Mouse (Mus musculus): Measurements from ENCODE around the gene Ppp2r3a.

Gene Ppp2r3a

GRCm38 (mm10) chr9:101251644-101252337 is at the start of gene Ppp2r3a:
Gene Ppp2r3a, minus strand, starts transcription at chr9:101251795.
- DNase-seq (ENCODE audit: low spot score), result peak; percentile 95

DNA sequence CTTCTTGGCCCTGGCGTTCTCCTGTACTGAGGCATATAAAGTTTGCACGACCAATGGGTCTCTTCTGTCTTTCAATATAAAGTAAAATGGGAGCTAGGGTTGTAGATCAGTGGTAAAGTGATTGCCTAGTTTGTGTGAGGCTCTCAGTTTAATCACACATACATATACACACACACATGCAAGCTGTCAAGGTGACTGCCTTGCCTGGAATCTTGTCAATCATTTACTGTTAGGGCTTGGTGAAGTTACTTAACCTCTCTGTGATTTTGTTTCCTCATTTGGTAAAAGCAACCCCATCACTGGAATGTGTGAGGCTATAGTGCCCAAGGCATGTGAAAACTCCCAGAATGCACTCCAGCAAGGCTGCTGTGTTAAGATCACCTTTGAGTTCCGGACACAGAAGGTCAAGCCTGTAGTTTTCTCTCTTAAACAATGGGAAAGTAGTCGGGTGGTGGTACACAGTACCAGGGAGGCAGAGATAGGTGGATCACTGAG is 48.9 kb upstream of the Ppp2r3a start:
- no peak for DNase-seq (ENCODE audit: low spot score)

GRCm38 (mm10) chr9:101291676-101292660 is 40.4 kb upstream of the Ppp2r3a start:
- DNase-seq (ENCODE audit: low spot score), result peak; percentile 72

DNA sequence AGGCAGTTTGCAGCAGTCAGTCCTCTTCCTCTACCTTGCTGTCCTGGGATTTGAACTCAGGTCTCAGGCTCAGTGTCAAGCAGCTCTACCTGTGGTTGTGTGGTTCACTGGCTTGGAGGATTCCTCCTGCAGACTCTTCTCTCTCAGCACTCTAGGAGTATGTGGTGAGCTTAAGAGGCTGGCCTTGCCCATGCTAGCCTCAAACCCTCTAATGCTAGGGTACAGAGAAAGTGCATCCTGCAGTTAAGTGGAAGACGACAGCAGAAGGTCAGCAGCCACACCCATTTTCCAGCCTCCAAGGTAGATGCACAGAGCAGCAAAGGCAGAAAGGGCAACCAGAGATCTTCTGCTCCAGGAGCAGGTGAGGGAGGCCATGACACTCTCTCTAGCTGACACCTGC is 39.3 kb upstream of the Ppp2r3a start:
- DNase-seq (ENCODE audit: low spot score), result no peak

- DNase-seq (ENCODE audit: low spot score), result no peak
These were observed 38.2 kb upstream of the Ppp2r3a start for GRCm38 (mm10) chr9:101289750-101290149.

DNA sequence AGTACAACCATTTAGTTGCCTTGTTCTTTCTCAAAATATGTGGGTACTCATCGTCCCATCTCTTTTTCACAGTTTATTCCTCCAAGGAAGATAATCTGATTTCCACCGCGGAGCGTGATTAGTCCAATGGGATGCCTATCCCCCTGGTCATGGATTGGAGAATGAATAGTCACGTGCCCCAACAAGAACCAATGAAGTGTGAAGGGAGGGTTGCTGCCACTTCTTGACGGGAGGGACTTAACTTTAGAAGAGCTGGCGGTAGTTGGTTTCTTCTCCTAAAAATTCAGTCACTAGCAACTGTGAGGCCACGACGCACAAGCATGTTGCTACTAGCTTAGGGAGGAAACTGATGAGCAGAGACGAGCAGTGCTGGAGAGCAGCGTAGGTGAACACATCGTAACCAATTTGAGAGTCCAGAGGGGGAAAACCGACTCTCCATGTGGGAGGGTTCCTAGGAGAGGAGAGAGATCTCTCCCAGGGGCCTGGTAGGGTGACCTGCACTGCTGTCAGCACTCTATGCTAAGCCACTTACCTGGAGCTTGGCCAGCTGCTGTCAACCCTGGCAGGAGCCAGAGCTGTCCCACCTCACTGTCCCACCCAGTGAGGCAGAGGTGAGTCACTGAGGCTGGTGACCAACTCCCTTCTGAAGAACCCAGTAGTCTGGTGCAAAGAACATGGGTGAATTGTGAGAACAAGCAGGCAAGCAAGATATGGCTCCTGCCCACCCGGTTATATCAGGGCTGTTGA is 37.5 kb upstream of the Ppp2r3a start:
- DNase-seq (ENCODE audit: low spot score), result no peak

GRCm38 (mm10) chr9:101286766-101287165 is 35.2 kb upstream of the Ppp2r3a start:
- DNase-seq (ENCODE audit: low spot score), result no peak

- no peak for DNase-seq (ENCODE audit: low spot score)
These were observed 32.5 kb upstream of the Ppp2r3a start for GRCm38 (mm10) chr9:101284049-101284448.

GRCm38 (mm10) chr9:101282651-101283050 is 31.1 kb upstream of the Ppp2r3a start:
- no peak for DNase-seq (ENCODE audit: low spot score)

DNA sequence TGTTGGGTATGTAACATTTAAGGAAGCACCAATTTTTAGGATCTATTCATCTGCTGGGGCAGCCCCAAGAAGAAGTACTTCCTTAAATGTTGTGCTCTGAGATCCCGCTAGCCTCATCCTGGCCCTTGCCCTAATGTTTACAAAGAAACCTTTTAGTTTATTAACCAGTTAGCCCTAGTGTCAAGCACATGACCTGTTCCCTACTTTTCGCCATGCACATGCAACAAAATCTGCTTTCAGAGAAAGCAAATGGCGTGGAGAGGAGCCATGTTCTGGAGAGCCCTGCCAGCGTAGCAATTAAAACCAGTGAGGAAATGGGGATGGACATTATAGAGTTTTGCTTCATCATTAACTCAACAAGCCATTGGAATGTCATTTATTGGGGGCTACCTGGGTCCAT is 30.3 kb upstream of the Ppp2r3a start:
- no peak for DNase-seq (ENCODE audit: low spot score)

DNA sequence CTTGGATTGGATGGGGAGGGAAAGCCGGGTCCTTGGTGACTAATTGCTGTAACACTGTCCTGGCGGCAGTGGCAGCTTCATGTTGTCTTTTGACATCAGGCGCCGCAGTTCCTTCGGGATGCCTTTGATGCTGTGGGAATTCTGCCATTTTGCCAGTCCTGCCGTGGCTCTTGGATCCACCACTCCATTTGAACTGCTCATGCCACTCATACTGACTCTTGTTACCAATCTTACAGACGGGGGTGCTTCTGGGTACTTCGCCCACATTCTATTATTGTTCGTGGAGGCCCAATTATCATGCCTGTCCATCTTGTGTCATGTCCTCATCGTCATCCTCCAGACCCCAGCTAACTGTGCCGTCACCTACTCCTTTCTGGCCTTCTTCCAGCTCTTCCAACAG is 29.7 kb upstream of the Ppp2r3a start:
- no peak for DNase-seq (ENCODE audit: low spot score)

- no peak for DNase-seq (ENCODE audit: low spot score)
These were observed 29.3 kb upstream of the Ppp2r3a start for GRCm38 (mm10) chr9:101280867-101281266.

- DNase-seq (ENCODE audit: low spot score), result no peak
These were observed 28.6 kb upstream of the Ppp2r3a start for GRCm38 (mm10) chr9:101280211-101280610.

DNA sequence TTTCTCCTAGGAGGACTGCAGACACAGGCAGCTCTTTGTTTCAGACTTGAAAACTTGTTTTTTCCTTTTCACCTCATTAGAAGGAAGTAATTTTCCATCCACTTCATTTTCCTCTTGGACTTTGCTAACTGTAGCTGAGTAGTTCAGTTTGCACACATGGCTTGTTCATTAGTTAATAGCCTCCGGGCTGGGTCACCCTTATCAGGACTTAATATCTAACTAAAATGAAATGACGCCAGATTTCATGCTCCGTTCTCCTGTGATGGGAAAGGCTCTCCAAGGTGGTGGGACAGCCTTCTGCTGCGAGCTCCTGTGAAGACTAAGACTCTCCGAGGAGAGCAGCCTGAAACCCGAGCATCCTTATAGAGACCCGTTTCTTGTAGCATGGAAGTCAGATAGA is 21.1 kb upstream of the Ppp2r3a start:
- peak; percentile 15 for DNase-seq (ENCODE audit: low spot score)

- DNase-seq (ENCODE audit: low spot score), result peak; percentile 69
These were observed 18.4 kb upstream of the Ppp2r3a start for GRCm38 (mm10) chr9:101270020-101270419.

DNA sequence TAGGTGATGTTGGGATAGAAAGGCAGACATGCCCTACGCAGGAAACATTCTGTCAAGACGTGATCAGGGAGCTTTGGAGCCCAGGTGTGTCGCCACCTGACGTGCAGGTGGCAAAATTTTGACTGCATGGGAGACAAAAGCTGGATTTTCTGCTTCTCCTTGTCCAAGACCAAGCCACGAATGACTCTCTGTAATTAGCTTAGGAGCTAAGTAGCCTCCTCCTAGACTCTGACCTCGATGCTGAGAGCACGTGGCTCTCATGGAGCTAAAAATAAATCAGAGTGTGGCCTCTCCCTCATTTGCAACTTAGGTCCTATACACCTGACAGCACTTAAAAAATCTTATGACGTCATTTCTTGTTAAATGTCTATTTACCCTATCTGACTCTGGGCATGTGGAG is 14.4 kb upstream of the Ppp2r3a start:
- DNase-seq (ENCODE audit: low spot score), result peak; percentile 20

GRCm38 (mm10) chr9:101265546-101265945 is 14.0 kb upstream of the Ppp2r3a start:
- DNase-seq (ENCODE audit: low spot score), result peak; percentile 71

- DNase-seq (ENCODE audit: low spot score), result no peak
These were observed 11.2 kb upstream of the Ppp2r3a start for GRCm38 (mm10) chr9:101262815-101263214.

DNA sequence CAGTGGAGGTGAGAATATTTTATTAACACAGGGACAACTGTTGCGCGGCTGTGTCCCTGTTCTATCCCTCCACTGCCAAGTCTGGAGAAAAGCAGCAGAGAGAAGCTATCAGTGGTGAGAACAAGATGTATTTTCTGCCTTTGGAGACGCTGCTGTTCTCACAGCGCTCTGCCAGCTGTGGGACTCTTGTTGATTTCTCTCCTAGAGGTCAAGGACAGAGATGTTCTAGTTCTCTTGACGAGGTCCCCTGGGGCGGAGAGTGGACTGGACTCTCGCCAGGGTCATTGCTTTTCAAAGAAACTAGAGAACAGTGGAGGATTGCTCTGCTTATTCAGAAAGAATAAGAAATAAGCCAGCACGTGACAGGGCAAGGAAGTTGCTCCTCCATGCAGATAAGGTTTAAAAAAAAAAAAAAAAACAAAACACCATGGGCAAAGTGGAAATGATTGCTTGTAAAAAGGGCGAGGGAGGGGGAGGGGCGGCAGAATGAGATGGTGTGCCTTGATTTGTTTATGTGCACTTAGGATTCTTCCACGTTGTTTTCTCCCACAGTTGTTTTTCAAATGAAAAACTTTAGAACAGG is 10.5 kb upstream of the Ppp2r3a start:
- peak; percentile 43 for DNase-seq (ENCODE audit: low spot score)

- DNase-seq (ENCODE audit: low spot score), result no peak
These were observed 9.8 kb upstream of the Ppp2r3a start for GRCm38 (mm10) chr9:101261443-101261842.

- no peak for DNase-seq (ENCODE audit: low spot score)
These were observed 1.5 kb upstream of the Ppp2r3a start for GRCm38 (mm10) chr9:101253136-101253535.

GRCm38 (mm10) chr9:101252541-101252940 is 946 bp upstream of the Ppp2r3a start:
- no peak for DNase-seq (ENCODE audit: low spot score)

Data from MN1 (cell line).